8 mouse cellular contexts compared by ENCODE assay signal in genomic region chr8:79397705-79398250, GRCm38 (mm10). TPM values are rescaled to one million over a fixed set of nuclear protein-coding genes. Genes with fewer than 3 reads are reported as not detected.
DNase-seq lines count a peak whose midpoint lies in the region; ATAC-seq and TF ChIP-seq lines count a peak whose summit lies in the region.

No protein-coding gene starts in this region.

- H3K9ac ChIP-seq in ES-E14 (ENCODE audit: insufficient read depth, low read depth, low read length, poor library complexity, severe bottlenecking), result no peak overlapping the region; the same call in 1 of the 2 replicates
- peak overlapping the region; percentile 99 for H3K9ac ChIP-seq in forebrain, embryonic 12.5 days
- peak overlapping the region; percentile 93 for H3K9ac ChIP-seq in limb, embryonic 11.5 days (ENCODE audit: low read length)
- H3K9ac ChIP-seq in midbrain, embryonic 16.5 days (ENCODE audit: low read depth, low read length), result peak overlapping the region; percentile 98

- in situ Hi-C loops in ES-E14 (cut with MboI; ENCODE audit: low sequenced_read_pairs in 2 of 2, unreplicated experiment in 2 of 2), result no loop called here

- peaks cover 30% of the 10 kb centered on the region for H3K4me1 ChIP-seq in heart, embryonic 10.5 days
- H3K4me1 ChIP-seq in ES-E14 (ENCODE audit: control insufficient read depth in 2 of 2, insufficient read depth in 2 of 2, low read length in 2 of 2, poor library complexity in 1 of 2), result no peaks in the 10 kb centered on the region; a peak in 1 of 4 replicates
- H3K4me1 ChIP-seq in forebrain, embryonic 12.5 days, result peaks cover 42% of the 10 kb centered on the region
- H3K4me1 ChIP-seq in limb, embryonic 11.5 days (ENCODE audit: control insufficient read depth, insufficient read depth, low read length), result peaks cover 10% of the 10 kb centered on the region
- peaks cover 32% of the 10 kb centered on the region for H3K4me1 ChIP-seq in midbrain, embryonic 16.5 days (ENCODE audit: control insufficient read depth, insufficient read depth, low read length)

- no peaks in the 10 kb centered on the region for H3K27me3 ChIP-seq in heart, embryonic 10.5 days (ENCODE audit: insufficient read depth, poor library complexity, severe bottlenecking)
- H3K27me3 ChIP-seq in forebrain, embryonic 12.5 days, result no peaks in the 10 kb centered on the region
- no peaks in the 10 kb centered on the region for H3K27me3 ChIP-seq in limb, embryonic 11.5 days (ENCODE audit: control insufficient read depth, insufficient read depth, low read length)
- no peaks in the 10 kb centered on the region for H3K27me3 ChIP-seq in midbrain, embryonic 16.5 days (ENCODE audit: control insufficient read depth, insufficient read depth, low read depth, low read length)

- peak overlapping the region; percentile 70 for H3K4me2 ChIP-seq in forebrain, embryonic 12.5 days
- peak overlapping the region; percentile 73 for H3K4me2 ChIP-seq in limb, embryonic 11.5 days (ENCODE audit: low read depth, severe bottlenecking)
- H3K4me2 ChIP-seq in midbrain, embryonic 16.5 days (ENCODE audit: low read length), result peak overlapping the region; percentile 60

- 31% methylated on average over 7 of the region's 7 CpGs for WGBS in heart, embryonic 10.5 days
- 17% methylated on average over 7 of the region's 7 CpGs for WGBS in forebrain, embryonic 12.5 days
- WGBS in limb, embryonic 11.5 days, result 15% methylated on average over 7 of the region's 7 CpGs
- WGBS in midbrain, embryonic 16.5 days, result 10% methylated on average over 7 of the region's 7 CpGs

- no peak for DNase-seq in heart, embryonic 10.5 days (ENCODE audit: low spot score)
- DNase-seq in heart, adult 8-10 months (ENCODE audit: low spot score), result no peak
- DNase-seq in ES-E14 (ENCODE audit: low read depth, low spot score), result no peak
- peak; percentile 37 for DNase-seq in limb, embryonic 11.5 days (ENCODE audit: low spot score)
- DNase-seq in thymus, postnatal 14 days, result no peak
- DNase-seq in gastrocnemius, postnatal 25 days, result no peak

- H3K9me3 ChIP-seq in heart, embryonic 10.5 days, result no peaks in the 10 kb centered on the region
- no peaks in the 10 kb centered on the region for H3K9me3 ChIP-seq in ES-E14 (ENCODE audit: control insufficient read depth, insufficient read depth, low read depth, low read length)
- H3K9me3 ChIP-seq in forebrain, embryonic 12.5 days, result no peaks in the 10 kb centered on the region
- H3K9me3 ChIP-seq in limb, embryonic 11.5 days (ENCODE audit: control insufficient read depth, low read length), result no peaks in the 10 kb centered on the region
- H3K9me3 ChIP-seq in midbrain, embryonic 16.5 days (replicated peaks; ENCODE audit: control insufficient read depth, low read length, poor library complexity, severe bottlenecking), result no peaks in the 10 kb centered on the region

- peak; percentile 3; the same call in 1 of the 2 replicates for ATAC-seq in forebrain, embryonic 12.5 days (ENCODE audit: low FRiP score)
- ATAC-seq in limb, embryonic 11.5 days (ENCODE audit: insufficient number of reproducible peaks, low FRiP score, low TSS enrichment, low read depth), result no peak
- ATAC-seq in midbrain, embryonic 16.5 days, result peak; percentile 2; the same call in 1 of the 2 replicates

- H3K27ac ChIP-seq in heart, embryonic 10.5 days, result peak overlapping the region; percentile 99
- H3K27ac ChIP-seq in ES-E14 (ENCODE audit: insufficient read depth, low read depth, low read length, poor library complexity, severe bottlenecking), result no peak overlapping the region
- H3K27ac ChIP-seq in forebrain, embryonic 12.5 days, result peak overlapping the region; percentile 98
- H3K27ac ChIP-seq in limb, embryonic 11.5 days (replicated peaks; ENCODE audit: low read depth, low read length), result no peak overlapping the region
- peak overlapping the region; percentile 95 for H3K27ac ChIP-seq in midbrain, embryonic 16.5 days (ENCODE audit: low read length)

- peak overlapping the region; percentile 96 for H3K4me3 ChIP-seq in heart, embryonic 10.5 days
- H3K4me3 ChIP-seq in ES-E14 (ENCODE audit: insufficient read depth in 1 of 2, low read depth in 1 of 2, low read length in 2 of 2, poor library complexity in 1 of 2, severe bottlenecking in 1 of 2), result peak overlapping the region; percentile 99 to 100
- H3K4me3 ChIP-seq in forebrain, embryonic 12.5 days (replicated peaks), result peak overlapping the region; percentile 85
- peak overlapping the region; percentile 92 for H3K4me3 ChIP-seq in limb, embryonic 11.5 days (ENCODE audit: low read depth, low read length)
- peak overlapping the region; percentile 92 for H3K4me3 ChIP-seq in midbrain, embryonic 16.5 days (ENCODE audit: low read depth, low read length)

- no peaks in the 10 kb centered on the region for H3K36me3 ChIP-seq in heart, embryonic 10.5 days
- H3K36me3 ChIP-seq in ES-E14 (ENCODE audit: control insufficient read depth, insufficient read depth, low read length, poor library complexity, severe bottlenecking), result no peaks in the 10 kb centered on the region
- no peaks in the 10 kb centered on the region for H3K36me3 ChIP-seq in forebrain, embryonic 12.5 days (replicated peaks)
- H3K36me3 ChIP-seq in limb, embryonic 11.5 days (ENCODE audit: control insufficient read depth, insufficient read depth, low read length), result no peaks in the 10 kb centered on the region
- H3K36me3 ChIP-seq in midbrain, embryonic 16.5 days (ENCODE audit: control insufficient read depth, insufficient read depth, low read length), result no peaks in the 10 kb centered on the region

TF ChIP-seq in ES-E14, 5 proteins besides CTCF, POLR2A, EP300 and RAD21:
- TF ChIP-seq ZC3H11A (IDR thresholded peaks at IDR 0.05; ENCODE audit: borderline replicate concordance, low read depth, low read length), result no peak
- TF ChIP-seq HCFC1 (IDR thresholded peaks at IDR 0.05; ENCODE audit: borderline replicate concordance, insufficient read depth, low read length), result no peak
- TF ChIP-seq ZNF384 (IDR thresholded peaks at IDR 0.05; ENCODE audit: low read depth, low read length), result no peak
- TF ChIP-seq CHD2 (IDR thresholded peaks at IDR 0.05; ENCODE audit: low read depth, low read length), result no peak
- no peak for TF ChIP-seq MAFK (IDR thresholded peaks at IDR 0.05; ENCODE audit: insufficient read depth, low read depth, low read length)
TF ChIP-seq in ES-E14: peak in this region for 0.

RNA-seq across cellular contexts. Expression of gene Smad1, which starts 1.5 kb away (rescaled TPM):
- 20.1 and 32.1 TPM in 2 replicates for polyA plus RNA-seq in heart, embryonic 10.5 days (2016; fragmentation: Nextera tagmentation; extraction: Ambion mirVana)
- total RNA-seq in heart, adult 8-10 months (2022), result 10 to 100 TPM; 11.2 to 17.7 (median 12.7) TPM
- 6.4 and 9.4 TPM in 2 replicates for total RNA-seq in ES-E14 (2012; rRNA removed)
- 63.7 and 63.8 TPM in 2 replicates for polyA plus RNA-seq in forebrain, embryonic 12.5 days (2016; fragmentation: Nextera tagmentation; extraction: Ambion mirVana)
- 50.4 and 53.3 TPM in 2 replicates for polyA plus RNA-seq in limb, embryonic 11.5 days (2014; fragmentation: Nextera tagmentation; extraction: Ambion mirVana)
- 58.7 and 66.6 TPM in 2 replicates for polyA plus RNA-seq in midbrain, embryonic 16.5 days (2015; fragmentation: Nextera tagmentation; extraction: Ambion mirVana)
- 10 to 100 TPM in 1 of 2 experiments, 1 to 10 TPM in 1; 9.4 to 11.3 TPM for total RNA-seq in gastrocnemius, postnatal 25 days (2021)

Comparison
In these comparisons a context has a peak if more than half of its experiments do, and no peak if none do; other contexts are left out.
1. H3K27ac ChIP-seq: peak in heart, embryonic 10.5 days (single experiment), forebrain, embryonic 12.5 days (single experiment) and midbrain, embryonic 16.5 days (single experiment); none in ES-E14 (single experiment) and limb, embryonic 11.5 days (single experiment).
2. Peak in every context shown above with its lines, with median percentiles within 50 percentile points of each other: H3K4me3 ChIP-seq and H3K4me2 ChIP-seq.